Mouse (Mus musculus): ENCODE measurements around the gene Gmpr2. TPM values are rescaled to one million over a fixed set of nuclear protein-coding genes. Genes with fewer than 3 reads are reported as not detected.

The Gmpr2 gene
- polyA plus RNA-seq, 1 experiment from 2014 or later = 52.9 TPM

GRCm38 (mm10) chr14:55644261-55644888 is 27.4 kb upstream of the Gmpr2 start:
- ATAC-seq (ENCODE audit: low FRiP score) = no peak
- WGBS = 32% methylated on average over 17 of the region's 17 CpGs
- peak overlapping the region; percentile 97 for H3K4me3 ChIP-seq
- H3K27ac ChIP-seq = no peak overlapping the region
- H3K9ac ChIP-seq = peak overlapping the region; percentile 93
- no peaks in the 10 kb centered on the region for H3K9me3 ChIP-seq
- peak overlapping the region; percentile 88 for H3K4me2 ChIP-seq
- no peaks in the 10 kb centered on the region for H3K27me3 ChIP-seq
- H3K36me3 ChIP-seq = peaks cover 27% of the 10 kb centered on the region
- peaks cover 32% of the 10 kb centered on the region for H3K4me1 ChIP-seq (replicated peaks)

- Histone ChIP-seq H3K27ac (no peak within 1 kb of the TSS), H3K4me2 (no peak within 1 kb of the TSS), H3K9me3 (no peaks in the 10 kb centered on the region), H3K4me3 (no peak within 1 kb of the TSS), H3K9ac (no peak within 1 kb of the TSS), H3K27me3 (no peaks in the 10 kb centered on the region), H3K36me3 (peaks cover 5% of the 10 kb centered on the region; the same call in 1 of the 2 replicates), H3K4me1 (replicated peaks) (peaks cover 5% of the 10 kb centered on the region)
- ATAC-seq (ENCODE audit: low FRiP score) = no peak
- 95% methylated on average over 2 of the region's 2 CpGs for WGBS
Observed at GRCm38 (mm10) chr14:55649884-55650283, 21.9 kb upstream of the Gmpr2 start, which contains the start of gene Tssk4. Gene Tssk4, plus strand, starts transcription at chr14:55650184.

GRCm38 (mm10) chr14:55651528-55651927 is 20.2 kb upstream of the Gmpr2 start:
- Histone ChIP-seq H3K4me1 (replicated peaks) (no peaks in the 10 kb centered on the region), H3K9ac (no peak overlapping the region), H3K36me3 (peaks cover 2% of the 10 kb centered on the region; the same call in 1 of the 2 replicates), H3K9me3 (no peaks in the 10 kb centered on the region), H3K4me3 (no peak overlapping the region), H3K27me3 (no peaks in the 10 kb centered on the region), H3K4me2 (no peak overlapping the region), H3K27ac (no peak overlapping the region)
- no peak for ATAC-seq (ENCODE audit: low FRiP score)
- 92% methylated on average over 7 of the region's 7 CpGs for WGBS

DNA sequence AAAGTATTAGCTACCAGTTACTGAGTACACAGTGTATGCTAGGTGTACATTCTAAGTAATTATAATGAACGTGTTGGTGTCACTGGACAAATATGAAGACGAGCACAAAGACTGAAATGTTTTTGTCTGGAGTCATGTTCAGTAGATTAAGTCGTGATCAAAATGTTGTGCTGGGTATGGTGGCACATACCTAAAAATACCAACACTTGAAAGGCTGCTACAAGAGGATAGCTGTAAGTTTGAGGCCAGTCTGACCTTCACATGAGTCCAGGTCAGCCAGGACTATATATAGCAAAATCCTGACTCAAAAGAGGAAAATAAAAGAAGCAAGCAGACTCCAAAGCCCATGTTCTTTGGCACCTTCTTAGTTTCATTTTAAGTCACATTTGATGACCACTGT is 14.8 kb upstream of the Gmpr2 start:
- H3K27me3 ChIP-seq = no peaks in the 10 kb centered on the region
- H3K9me3 ChIP-seq = no peaks in the 10 kb centered on the region
- no peak overlapping the region for H3K4me3 ChIP-seq
- H3K27ac ChIP-seq = no peak overlapping the region
- H3K4me2 ChIP-seq = no peak overlapping the region
- peaks cover 18% of the 10 kb centered on the region for H3K36me3 ChIP-seq
- peaks cover 15% of the 10 kb centered on the region for H3K4me1 ChIP-seq (replicated peaks)
- no peak for ATAC-seq (ENCODE audit: low FRiP score)
- no peak overlapping the region for H3K9ac ChIP-seq
- 88% methylated on average over 3 of the region's 3 CpGs for WGBS

- no peaks in the 10 kb centered on the region for H3K27me3 ChIP-seq
- H3K36me3 ChIP-seq = peaks cover 26% of the 10 kb centered on the region
- ATAC-seq (ENCODE audit: low FRiP score) = no peak
- H3K4me1 ChIP-seq (replicated peaks) = peaks cover 15% of the 10 kb centered on the region
- no peak overlapping the region for H3K4me2 ChIP-seq
- no peak overlapping the region for H3K4me3 ChIP-seq
- no peaks in the 10 kb centered on the region for H3K9me3 ChIP-seq
- no peak overlapping the region for H3K9ac ChIP-seq
- 88% methylated on average over 5 of the region's 5 CpGs for WGBS
- no peak overlapping the region for H3K27ac ChIP-seq
Observed at GRCm38 (mm10) chr14:55658011-55658410, 13.7 kb upstream of the Gmpr2 start.

DNA sequence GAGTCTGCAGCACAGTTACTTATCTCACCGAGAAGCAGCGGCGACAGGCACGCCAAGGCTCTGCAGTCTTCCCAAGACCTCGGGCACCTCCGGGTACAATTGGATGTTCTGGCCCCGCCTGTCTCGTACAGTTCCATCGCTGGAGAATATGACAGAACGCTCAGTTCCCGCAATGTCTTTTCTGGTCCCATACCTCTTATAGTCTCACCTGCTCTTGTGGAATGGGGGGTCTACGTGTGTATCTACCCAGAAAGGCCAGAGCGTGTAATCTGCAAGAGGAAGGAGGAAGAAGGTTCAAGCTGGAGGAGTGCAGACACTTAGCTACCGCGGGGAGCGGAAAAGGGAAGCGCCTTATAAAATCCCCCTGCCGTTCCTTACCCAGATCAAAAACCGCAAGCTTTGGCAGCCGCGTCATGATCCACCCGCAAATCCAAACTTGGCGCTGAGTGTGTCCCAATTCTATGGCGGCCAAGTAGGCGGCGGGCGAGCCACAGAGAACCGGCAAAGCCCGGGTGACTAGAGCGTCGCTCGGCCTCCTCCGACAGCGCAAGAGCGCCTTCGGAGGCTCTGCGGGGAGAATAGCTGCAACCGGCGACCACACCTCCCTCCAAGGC is 11.7 kb upstream of the Gmpr2 start, which contains the start of gene Mdp1:
TSS of gene Mdp1 (minus strand) at position 549 of the 614 bp plus-strand sequence.
- Histone ChIP-seq H3K4me2 (peak within 1 kb of the TSS; percentile 64), H3K9ac (peak within 1 kb of the TSS; percentile 81), H3K4me3 (peak within 1 kb of the TSS; percentile 69), H3K27ac (peak within 1 kb of the TSS; percentile 88), H3K36me3 (peaks cover 31% of the 10 kb centered on the region), H3K27me3 (no peaks in the 10 kb centered on the region), H3K9me3 (no peaks in the 10 kb centered on the region), H3K4me1 (replicated peaks) (peaks cover 15% of the 10 kb centered on the region)
- peak; percentile 96 for ATAC-seq (ENCODE audit: low FRiP score)
- WGBS = under 1% methylated on average over 39 of the region's 39 CpGs

DNA sequence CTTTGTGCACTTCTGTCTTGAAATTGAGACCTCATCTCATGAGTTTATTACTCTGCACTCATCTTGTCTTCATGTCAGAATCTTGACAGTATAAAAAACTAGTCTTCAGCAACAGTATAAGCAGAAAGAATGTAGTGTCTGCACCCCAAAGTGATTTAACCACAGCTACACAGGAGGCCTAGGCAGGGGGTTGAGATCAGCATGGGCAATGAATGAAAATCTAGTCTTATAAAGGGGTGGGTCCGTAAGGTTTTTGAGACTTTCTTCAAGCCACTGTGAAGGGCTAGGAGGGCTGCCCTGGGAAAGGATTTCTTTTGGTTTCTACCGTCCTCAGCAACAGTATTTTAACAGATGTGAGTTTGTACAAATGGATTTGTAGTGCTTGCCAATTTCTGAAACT is 11.1 kb upstream of the Gmpr2 start:
- no peaks in the 10 kb centered on the region for H3K9me3 ChIP-seq
- WGBS = 48% methylated on average over 2 of the region's 2 CpGs
- H3K4me2 ChIP-seq = peak overlapping the region; percentile 64
- H3K9ac ChIP-seq = 0 out of 2 replicates have a peak overlapping the region, but pooled peaks have one; percentile 81
- peaks cover 15% of the 10 kb centered on the region for H3K4me1 ChIP-seq (replicated peaks)
- H3K27me3 ChIP-seq = no peaks in the 10 kb centered on the region
- peak overlapping the region; percentile 69 for H3K4me3 ChIP-seq
- peaks cover 33% of the 10 kb centered on the region for H3K36me3 ChIP-seq
- H3K27ac ChIP-seq = no peak overlapping the region; the same call in 1 of the 2 replicates
- ATAC-seq (ENCODE audit: low FRiP score) = peak; percentile 50

GRCm38 (mm10) chr14:55671486-55671832 is 282 bp upstream of the Gmpr2 start:
- Histone ChIP-seq H3K4me1 (replicated peaks) (peaks cover 37% of the 10 kb centered on the region), H3K36me3 (peaks cover 20% of the 10 kb centered on the region), H3K4me2 (peak overlapping the region; percentile 97), H3K27me3 (no peaks in the 10 kb centered on the region), H3K9ac (peak overlapping the region; percentile 86), H3K27ac (peak overlapping the region; percentile 93), H3K4me3 (peak overlapping the region; percentile 62), H3K9me3 (no peaks in the 10 kb centered on the region)
- WGBS = 0% methylated on average over 12 of the region's 12 CpGs
- ATAC-seq (ENCODE audit: low FRiP score) = peak; percentile 72

- Histone ChIP-seq H3K27me3 (no peaks in the 10 kb centered on the region), H3K4me2 (peak overlapping the region; percentile 97), H3K4me1 (replicated peaks) (peaks cover 37% of the 10 kb centered on the region), H3K36me3 (peaks cover 33% of the 10 kb centered on the region), H3K9ac (peak overlapping the region; percentile 70), H3K27ac (peak overlapping the region; percentile 93), H3K4me3 (peak overlapping the region; percentile 62), H3K9me3 (no peaks in the 10 kb centered on the region)
- no peak for ATAC-seq (ENCODE audit: low FRiP score)
- WGBS = 87% methylated on average over 7 of the region's 7 CpGs
Observed at GRCm38 (mm10) chr14:55672741-55673060, 960 bp downstream of the Gmpr2 start.

DNA sequence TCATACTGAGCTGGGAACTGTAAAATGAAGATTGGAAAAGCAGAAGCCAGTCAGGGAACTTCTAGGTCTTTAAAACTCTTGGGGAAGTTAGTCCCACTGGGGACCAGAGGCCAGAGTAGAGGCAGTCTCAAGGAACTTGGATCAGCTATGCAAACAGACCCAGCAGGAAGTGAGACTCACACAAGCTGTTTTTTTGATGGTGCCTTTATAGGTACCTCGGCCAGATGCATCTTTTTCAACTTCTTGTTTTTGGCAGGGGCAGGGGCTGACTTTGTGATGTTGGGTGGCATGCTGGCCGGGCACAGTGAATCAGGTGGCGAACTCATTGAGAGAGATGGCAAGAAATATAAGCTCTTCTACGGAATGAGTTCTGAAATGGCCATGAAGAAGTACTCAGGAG is 5.9 kb downstream of the Gmpr2 start:
- no peak overlapping the region for H3K4me2 ChIP-seq
- H3K9me3 ChIP-seq = no peaks in the 10 kb centered on the region
- no peaks in the 10 kb centered on the region for H3K27me3 ChIP-seq
- no peak overlapping the region for H3K9ac ChIP-seq
- H3K27ac ChIP-seq = no peak overlapping the region
- H3K4me3 ChIP-seq = no peak overlapping the region
- peaks cover 17% of the 10 kb centered on the region for H3K4me1 ChIP-seq (replicated peaks)
- 86% methylated on average over 4 of the region's 4 CpGs for WGBS
- peaks cover 50% of the 10 kb centered on the region for H3K36me3 ChIP-seq
- no peak for ATAC-seq (ENCODE audit: low FRiP score)

DNA sequence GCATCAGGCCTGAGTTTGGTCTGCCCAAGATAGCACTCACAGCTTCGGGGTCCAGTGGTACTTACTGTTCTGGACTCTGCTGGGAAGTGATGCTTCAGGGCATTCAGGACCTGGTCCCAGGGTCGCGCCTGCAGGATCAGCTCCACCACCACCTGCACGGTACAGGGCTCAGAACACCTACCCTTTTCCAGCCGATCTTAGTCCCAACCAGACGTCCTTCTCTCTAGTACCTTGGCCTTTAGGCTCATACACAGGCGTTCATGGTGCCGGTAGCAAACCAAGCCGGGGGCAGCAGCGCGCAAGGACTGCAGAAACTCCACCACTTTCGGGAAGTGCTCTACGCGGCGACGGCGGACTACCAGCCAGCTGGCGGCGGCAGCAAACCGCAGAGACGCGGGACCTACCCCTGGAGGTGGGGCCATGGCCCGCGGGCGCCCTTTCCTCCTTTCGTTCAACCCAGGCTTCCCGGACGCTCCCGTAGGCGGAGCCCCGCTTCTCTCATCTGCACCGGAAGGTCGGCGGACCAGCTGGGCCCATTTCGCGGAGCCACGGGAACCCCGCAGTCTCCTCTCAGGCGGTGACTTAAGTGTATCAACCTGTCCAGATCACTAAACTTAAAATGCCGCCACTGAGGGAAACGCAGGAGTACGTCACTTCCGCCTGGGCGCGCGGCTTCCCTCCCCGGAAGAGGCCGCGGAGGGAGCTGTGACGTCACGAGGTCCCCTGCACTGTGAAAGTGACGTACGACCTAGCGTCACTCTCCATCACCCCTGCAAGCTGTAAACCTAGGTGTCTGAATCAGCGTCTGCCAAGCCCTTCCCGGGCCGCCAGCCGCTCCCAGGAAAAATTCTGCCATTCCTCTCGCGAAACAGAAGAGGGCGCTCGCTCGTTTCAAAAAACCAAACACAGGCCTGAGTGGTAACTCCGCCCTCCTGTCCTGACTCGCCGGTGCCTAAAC is 9.7 kb downstream of the Gmpr2 start, which contains the start of gene Tinf2:
TSS of gene Tinf2 (minus strand) at position 661 of the 958 bp plus-strand sequence.
- Histone ChIP-seq H3K9me3 (no peaks in the 10 kb centered on the region), H3K4me3 (peak within 1 kb of the TSS; percentile 73), H3K4me2 (peak within 1 kb of the TSS; percentile 78), H3K27ac (peak within 1 kb of the TSS; percentile 74), H3K36me3 (peaks cover 38% of the 10 kb centered on the region), H3K9ac (peak within 1 kb of the TSS; percentile 81), H3K4me1 (replicated peaks) (peaks cover 13% of the 10 kb centered on the region), H3K27me3 (peaks cover 4% of the 10 kb centered on the region; the same call in 1 of the 2 replicates)
- peak; percentile 99 for ATAC-seq (ENCODE audit: low FRiP score)
- under 1% methylated on average over 65 of the region's 66 CpGs for WGBS

DNA sequence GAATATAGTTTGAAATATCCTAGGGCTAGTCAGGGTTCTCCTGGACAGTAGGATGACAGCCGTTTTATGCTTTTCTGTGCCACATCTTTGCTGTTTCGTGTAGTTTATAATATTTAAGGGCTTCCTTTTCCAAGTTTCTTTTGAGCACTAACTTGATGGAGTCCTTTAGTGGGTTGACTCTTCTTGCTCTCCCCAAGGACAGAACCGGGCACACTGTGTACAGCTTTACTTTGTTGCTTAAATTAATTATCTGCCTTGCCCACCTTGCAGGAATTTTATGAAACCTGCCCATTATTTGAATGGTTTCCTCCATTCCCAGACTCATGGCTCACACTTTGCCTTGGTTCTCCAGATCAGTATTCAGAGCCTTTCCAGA is 10.4 kb downstream of the Gmpr2 start:
- peak overlapping the region; percentile 63 for H3K9ac ChIP-seq
- peaks cover 4% of the 10 kb centered on the region; the same call in 1 of the 2 replicates for H3K27me3 ChIP-seq
- peaks cover 13% of the 10 kb centered on the region for H3K4me1 ChIP-seq (replicated peaks)
- H3K36me3 ChIP-seq = peaks cover 31% of the 10 kb centered on the region
- 16% methylated on average over 3 of the region's 3 CpGs for WGBS
- peak overlapping the region; percentile 73 for H3K4me3 ChIP-seq
- H3K9me3 ChIP-seq = no peaks in the 10 kb centered on the region
- peak overlapping the region; percentile 78 for H3K4me2 ChIP-seq
- no peak; the same call in 1 of the 2 replicates for ATAC-seq (ENCODE audit: low FRiP score)
- H3K27ac ChIP-seq = 0 out of 2 replicates have a peak overlapping the region, but pooled peaks have one; percentile 74
